Mouse (Mus musculus) forebrain, embryonic 11.5 days (tissue): Measurements from ENCODE around the gene Agrp. TPM values are rescaled to one million over a fixed set of nuclear protein-coding genes. Genes with fewer than 3 reads are reported as not detected.

ENCODE experiments used
- ATAC-seq: fragments of 200-750 bp; cut with Nextera tagmentation; replicated peaks from 2 replicates; pipeline ENCODE4 v1.8.0; 2017; ENCODE audit warnings: moderate TSS enrichment; ENCODE audit not compliant: low FRiP score
- DNase-seq: peaks from one replicate; pipeline ENCODE4 v3.0.0-alpha.2; 2017; ENCODE audit warnings: low spot score
- H3K27ac ChIP-seq: fragments of 300-500 bp; sonication (generic); 2 replicates; pipeline ENCODE4 v1.5.1; 2014; ENCODE audit warnings: low read depth, low read length
- H3K27me3 ChIP-seq: fragments of 300-500 bp; sonication (generic); 2 replicates; pipeline ENCODE4 v1.6.1; 2014; ENCODE audit warnings: mild to moderate bottlenecking, low read length, mixed read lengths; ENCODE audit not compliant: control insufficient read depth, insufficient read depth
- H3K36me3 ChIP-seq: fragments of 300-500 bp; sonication (generic); 2 replicates; pipeline ENCODE4 v1.6.1; 2014; ENCODE audit warnings: mild to moderate bottlenecking, low read length, moderate library complexity, mixed read lengths; ENCODE audit not compliant: control insufficient read depth, insufficient read depth
- H3K4me1 ChIP-seq: fragments of 300-500 bp; sonication (generic); replicated peaks from 2 replicates; pipeline ENCODE4 v1.6.1; 2014; ENCODE audit warnings: low read length, mixed read lengths; ENCODE audit not compliant: control insufficient read depth, insufficient read depth
- H3K4me2 ChIP-seq: fragments of 300-500 bp; sonication (generic); 2 replicates; pipeline ENCODE4 v1.6.1; 2014; ENCODE audit warnings: low read depth, mild to moderate bottlenecking, low read length, moderate library complexity, mixed read lengths; ENCODE audit not compliant: severe bottlenecking
- H3K4me3 ChIP-seq: fragments of 300-500 bp; sonication (generic); 2 replicates; pipeline ENCODE4 v1.5.1; 2014; ENCODE audit warnings: low read depth, low read length
- H3K9ac ChIP-seq: fragments of 300-500 bp; sonication (generic); 2 replicates; pipeline ENCODE4 v1.6.1; 2014; ENCODE audit warnings: low read length
- H3K9me3 ChIP-seq: fragments of 300-500 bp; sonication (generic); 2 replicates; pipeline ENCODE4 v1.6.1; 2016; ENCODE audit warnings: low read length, mixed read lengths; ENCODE audit not compliant: control insufficient read depth
- WGBS: fragments of 180-500 bp; shearing (Covaris S2); extraction: QIAGEN DNeasy Blood & Tissue Kit; methylation state at CpG from one replicate; pipeline ENCODE4 v1.1.7; 2014; 5-methylcytosine and 5-hydroxymethylcytosine counted together
- polyA plus RNA-seq: library from polyadenylated mRNA; unstranded; fragments of >200 nt; fragmentation: Nextera tagmentation; extraction: Ambion mirVana; gene quantifications from 2 replicates; pipeline ENCODE4 v1.2.1, GENCODE M21; 2014

Agrp gene
- polyA plus RNA-seq, 1 experiment from 2014 or later = 0.49 TPM

GRCm38 (mm10) chr8:105601301-105601700 is 35.9 kb downstream of the Agrp start:
- H3K9me3 ChIP-seq = no peaks in the 10 kb centered on the region
- H3K36me3 ChIP-seq = no peaks in the 10 kb centered on the region
- ATAC-seq = no peak
- 81% methylated on average over 5 of the region's 5 CpGs for WGBS
- peaks cover 3% of the 10 kb centered on the region; the same call in 1 of the 2 replicates for H3K4me1 ChIP-seq
- no peak overlapping the region for H3K9ac ChIP-seq
- DNase-seq = no peak
- H3K4me2 ChIP-seq = no peak overlapping the region
- H3K27me3 ChIP-seq = no peaks in the 10 kb centered on the region
- no peak overlapping the region for H3K27ac ChIP-seq
- H3K4me3 ChIP-seq = no peak overlapping the region

GRCm38 (mm10) chr8:105598777-105599176 is 38.4 kb downstream of the Agrp start:
- H3K36me3 ChIP-seq = no peaks in the 10 kb centered on the region
- no peak overlapping the region for H3K4me2 ChIP-seq
- H3K9me3 ChIP-seq = no peaks in the 10 kb centered on the region
- no peak overlapping the region for H3K4me3 ChIP-seq
- DNase-seq (no peak), ATAC-seq (no peak)
- H3K4me1 ChIP-seq = no peaks in the 10 kb centered on the region
- 76% methylated on average over 6 of the region's 6 CpGs for WGBS
- H3K27me3 ChIP-seq = no peaks in the 10 kb centered on the region
- H3K9ac ChIP-seq = no peak overlapping the region
- no peak overlapping the region for H3K27ac ChIP-seq

GRCm38 (mm10) chr8:105596362-105597034 is 40.7 kb downstream of the Agrp start:
- DNase-seq (peak; percentile 63), ATAC-seq (peak; percentile 61)
- WGBS = 4% methylated on average over 14 of the region's 14 CpGs
- no peaks in the 10 kb centered on the region for H3K36me3 ChIP-seq
- no peaks in the 10 kb centered on the region for H3K27me3 ChIP-seq
- H3K4me3 ChIP-seq = no peak overlapping the region
- no peak overlapping the region for H3K9ac ChIP-seq
- H3K4me1 ChIP-seq = no peaks in the 10 kb centered on the region
- H3K9me3 ChIP-seq = no peaks in the 10 kb centered on the region
- no peak overlapping the region for H3K4me2 ChIP-seq
- H3K27ac ChIP-seq = no peak overlapping the region

DNA sequence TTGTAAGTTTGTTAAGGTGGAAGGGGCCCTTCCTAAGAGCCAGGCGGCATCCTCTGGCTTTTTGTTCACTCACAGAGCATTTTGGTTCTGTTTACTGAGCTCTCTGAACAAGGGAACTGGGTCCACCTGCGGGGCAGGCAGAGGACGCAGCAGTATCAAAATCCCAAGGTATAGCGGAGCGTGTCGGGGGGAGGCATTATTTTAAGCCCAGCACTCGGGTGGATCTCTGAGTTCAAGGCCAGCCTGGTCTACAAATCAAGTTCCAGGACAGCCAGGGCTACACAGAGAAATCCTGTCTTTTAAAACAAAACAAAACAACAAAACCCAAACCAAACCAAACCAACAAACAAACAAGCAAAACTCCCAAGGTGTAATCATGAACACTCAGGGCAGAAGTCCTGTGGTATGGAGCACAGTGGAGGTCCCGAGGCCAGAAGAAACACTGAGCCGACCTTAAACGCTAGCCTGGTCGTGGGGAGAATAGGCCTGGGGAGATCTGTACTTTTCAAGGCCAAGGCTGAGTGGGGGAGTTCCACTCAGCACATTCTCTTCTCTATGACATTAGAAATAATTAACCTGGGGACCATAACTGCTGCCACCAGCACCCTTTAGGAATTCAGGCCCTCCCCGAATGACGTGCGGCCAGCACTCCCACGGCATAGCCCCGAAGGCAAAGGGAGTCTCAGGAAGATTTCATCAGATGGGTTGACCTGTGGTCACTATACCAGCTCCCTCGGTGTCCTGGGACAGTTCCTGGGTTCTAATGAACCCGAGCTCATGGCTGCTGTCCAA is 42.5 kb downstream of the Agrp start:
- no peak for DNase-seq
- no peak overlapping the region for H3K4me3 ChIP-seq
- no peaks in the 10 kb centered on the region for H3K4me1 ChIP-seq
- WGBS = 80% methylated on average over 18 of the region's 18 CpGs
- no peaks in the 10 kb centered on the region for H3K36me3 ChIP-seq
- no peak overlapping the region for H3K4me2 ChIP-seq
- H3K9me3 ChIP-seq = no peaks in the 10 kb centered on the region
- H3K27me3 ChIP-seq = no peaks in the 10 kb centered on the region
- no peak overlapping the region for H3K27ac ChIP-seq
- no peak for ATAC-seq
- no peak overlapping the region for H3K9ac ChIP-seq

DNA sequence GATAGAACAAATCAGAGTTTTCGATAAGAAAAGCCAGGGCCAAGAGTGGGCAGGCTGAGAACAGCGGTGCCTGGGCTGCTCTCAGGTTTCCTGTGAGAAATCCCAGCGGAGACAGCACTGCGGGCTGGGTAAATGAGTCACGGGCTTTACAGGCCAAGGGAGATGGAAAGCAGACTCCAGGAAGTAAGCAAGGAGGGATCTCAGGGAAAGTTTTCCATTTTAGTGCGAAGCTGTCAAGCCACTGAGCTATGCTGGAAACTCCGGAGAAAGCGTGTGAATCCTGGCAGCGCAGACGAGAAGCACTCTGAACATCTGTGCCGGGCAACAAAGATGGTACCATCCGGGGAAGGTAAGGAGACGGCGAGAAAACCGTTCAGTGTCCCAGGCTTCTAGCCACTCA is 43.3 kb downstream of the Agrp start:
- Histone ChIP-seq H3K27me3 (no peaks in the 10 kb centered on the region), H3K9ac (no peak overlapping the region), H3K4me2 (no peak overlapping the region), H3K4me3 (no peak overlapping the region), H3K36me3 (no peaks in the 10 kb centered on the region), H3K4me1 (no peaks in the 10 kb centered on the region), H3K27ac (no peak overlapping the region), H3K9me3 (no peaks in the 10 kb centered on the region)
- WGBS = 33% methylated on average over 15 of the region's 15 CpGs
- DNase-seq (no peak), ATAC-seq (no peak)

- Histone ChIP-seq H3K9ac (no peak overlapping the region), H3K27ac (no peak overlapping the region), H3K36me3 (no peaks in the 10 kb centered on the region), H3K4me3 (no peak overlapping the region), H3K4me2 (no peak overlapping the region), H3K27me3 (no peaks in the 10 kb centered on the region), H3K9me3 (no peaks in the 10 kb centered on the region), H3K4me1 (no peaks in the 10 kb centered on the region)
- no peak for ATAC-seq
- DNase-seq = no peak
- WGBS = 89% methylated on average over 2 of the region's 2 CpGs
These were observed 44.8 kb downstream of the Agrp start for GRCm38 (mm10) chr8:105592431-105592830.

GRCm38 (mm10) chr8:105579719-105580118 is 57.5 kb downstream of the Agrp start:
- Histone ChIP-seq H3K9me3 (no peaks in the 10 kb centered on the region), H3K36me3 (no peaks in the 10 kb centered on the region), H3K4me3 (no peak overlapping the region), H3K27me3 (no peaks in the 10 kb centered on the region), H3K4me2 (no peak overlapping the region), H3K4me1 (no peaks in the 10 kb centered on the region), H3K9ac (no peak overlapping the region), H3K27ac (no peak overlapping the region)
- DNase-seq = no peak
- ATAC-seq = no peak
- 67% methylated on average over 3 of the region's 3 CpGs for WGBS

DNA sequence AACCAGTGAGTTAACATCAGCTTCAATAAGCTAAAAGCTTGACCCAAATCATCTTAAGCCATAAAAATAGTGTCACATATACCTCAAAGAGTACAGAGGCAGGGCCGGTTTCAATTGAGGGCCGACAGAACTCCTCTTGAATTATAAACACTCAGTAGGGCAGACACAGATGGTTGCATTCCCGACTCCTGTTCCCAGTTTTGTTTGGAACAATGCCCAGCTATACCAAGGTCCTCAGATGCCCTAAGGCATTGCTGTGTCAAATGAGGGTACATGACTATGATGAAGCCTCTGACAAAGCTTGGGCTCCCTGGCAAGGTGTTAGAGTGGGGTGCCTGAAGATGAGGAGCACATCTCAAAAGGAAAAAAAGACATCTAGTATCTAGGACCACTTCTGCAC is 61.7 kb downstream of the Agrp start:
- ATAC-seq = no peak
- no peaks in the 10 kb centered on the region for H3K27me3 ChIP-seq
- H3K9me3 ChIP-seq = no peaks in the 10 kb centered on the region
- H3K36me3 ChIP-seq = no peaks in the 10 kb centered on the region
- WGBS = 77% methylated on average over 3 of the region's 3 CpGs
- no peak overlapping the region for H3K27ac ChIP-seq
- no peak overlapping the region for H3K9ac ChIP-seq
- DNase-seq = no peak
- no peak overlapping the region for H3K4me3 ChIP-seq
- H3K4me1 ChIP-seq = no peaks in the 10 kb centered on the region
- no peak overlapping the region for H3K4me2 ChIP-seq

GRCm38 (mm10) chr8:105574741-105575140 is 62.5 kb downstream of the Agrp start:
- ATAC-seq = no peak
- DNase-seq = no peak
- Histone ChIP-seq H3K27me3 (no peaks in the 10 kb centered on the region), H3K9ac (no peak overlapping the region), H3K4me3 (no peak overlapping the region), H3K36me3 (no peaks in the 10 kb centered on the region), H3K4me1 (no peaks in the 10 kb centered on the region), H3K4me2 (no peak overlapping the region), H3K9me3 (no peaks in the 10 kb centered on the region), H3K27ac (no peak overlapping the region)
- 45% methylated on average over 5 of the region's 6 CpGs for WGBS
